Mouse (Mus musculus) small intestine, adult 2 months (tissue): ENCODE data around the gene Dnlz.

Source experiments
- CTCF ChIP-seq: fragments of 200-500 bp; IDR thresholded peaks from 2 replicates; pipeline ENCODE4 v1.5.1; 2012; ENCODE audit warnings: low read depth, mild to moderate bottlenecking, control low read depth, inconsistent platforms, low read length, moderate library complexity, mixed read lengths; ENCODE audit not compliant: insufficient replicate concordance, insufficient read length; ENCODE audit errors: extremely low read depth
- POLR2A ChIP-seq: fragments of 200-500 bp; IDR thresholded peaks from 2 replicates; pipeline ENCODE4 v1.6.1; 2012; ENCODE audit warnings: low read depth, mild to moderate bottlenecking, control low read depth, inconsistent platforms, low read length, moderate library complexity

DNA sequence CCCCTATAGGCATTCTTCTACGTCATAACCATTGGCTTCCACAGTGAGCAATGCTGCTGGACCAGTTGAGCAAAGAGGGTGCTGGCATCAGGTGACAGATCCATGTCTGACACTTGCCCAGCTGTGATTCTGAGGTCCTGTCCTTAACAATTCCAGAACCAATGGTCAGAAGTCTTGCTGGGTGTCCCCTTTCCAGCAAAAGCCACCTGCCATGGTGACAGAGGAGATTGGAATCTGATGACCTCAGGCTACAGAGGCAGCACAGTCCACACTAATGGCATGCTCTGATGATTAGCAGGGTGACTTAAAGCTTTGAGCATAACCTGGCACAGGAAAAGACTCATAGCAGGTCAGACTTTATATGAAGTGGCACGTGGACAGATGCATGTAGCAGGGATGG is 46.4 kb downstream of the Dnlz start:
- TF ChIP-seq CTCF (no peak), POLR2A (no peak)
